Mouse (Mus musculus) heart, embryonic 10.5 days (tissue): ENCODE results near the gene Ankrd55. TPM values are rescaled to one million over a fixed set of nuclear protein-coding genes. Genes with fewer than 3 reads are reported as not detected.

ENCODE experiments used
- DNase-seq: peaks from one replicate; pipeline ENCODE4 v3.0.0-alpha.2; 2017; ENCODE audit warnings: low spot score
- H3K27ac ChIP-seq: fragments of 300-500 bp; sonication (generic); 2 replicates; pipeline ENCODE4 v1.5.1; 2016; ENCODE audit warnings: mild to moderate bottlenecking
- H3K27me3 ChIP-seq: fragments of 300-500 bp; sonication (generic); 2 replicates; pipeline ENCODE4 v1.6.1; 2016; ENCODE audit warnings: mild to moderate bottlenecking; ENCODE audit not compliant: poor library complexity, insufficient read depth, severe bottlenecking
- H3K36me3 ChIP-seq: fragments of 300-500 bp; sonication (generic); 2 replicates; pipeline ENCODE4 v1.6.1; 2016; ENCODE audit warnings: mild to moderate bottlenecking, moderate library complexity
- H3K4me1 ChIP-seq: fragments of 300-500 bp; sonication (generic); 2 replicates; pipeline ENCODE4 v1.6.1; 2016; ENCODE audit warnings: mild to moderate bottlenecking
- H3K4me3 ChIP-seq: fragments of 300-500 bp; sonication (generic); 2 replicates; pipeline ENCODE4 v1.5.1; 2016; ENCODE audit warnings: mild to moderate bottlenecking, moderate library complexity
- H3K9me3 ChIP-seq: fragments of 300-500 bp; sonication (generic); 2 replicates; pipeline ENCODE4 v1.6.1; 2016; ENCODE audit warnings: mild to moderate bottlenecking, moderate library complexity
- WGBS: fragments of 180-500 bp; shearing (Covaris S2); methylation state at CpG from one replicate; pipeline ENCODE4 v1.1.7; 2016; 5-methylcytosine and 5-hydroxymethylcytosine counted together
- polyA plus RNA-seq: library from polyadenylated mRNA; unstranded; fragments of >200 nt; fragmentation: Nextera tagmentation; extraction: Ambion mirVana; gene quantifications from 2 replicates; pipeline ENCODE4 v1.2.1, GENCODE M21; 2016

Ankrd55 gene
- polyA plus RNA-seq, 1 experiment from 2014 or later: not detected

- Histone ChIP-seq H3K27me3 (no peaks in the 10 kb centered on the region), H3K36me3 (no peaks in the 10 kb centered on the region), H3K9me3 (no peaks in the 10 kb centered on the region), H3K27ac (peak overlapping the region; percentile 53; the same call in 1 of the 2 replicates), H3K4me1 (peaks cover 30% of the 10 kb centered on the region), H3K4me3 (no peak overlapping the region)
- no peak for DNase-seq
- 61% methylated on average over 1 of the region's 1 CpGs for WGBS
Measured at GRCm38 (mm10) chr13:112331682-112332061, 43.4 kb downstream of the Ankrd55 start.

- Histone ChIP-seq H3K4me1 (peaks cover 30% of the 10 kb centered on the region), H3K27ac (no peak overlapping the region), H3K27me3 (no peaks in the 10 kb centered on the region), H3K36me3 (no peaks in the 10 kb centered on the region), H3K9me3 (no peaks in the 10 kb centered on the region), H3K4me3 (no peak overlapping the region)
- no peak for DNase-seq
- 73% methylated on average over 3 of the region's 3 CpGs for WGBS
Measured at GRCm38 (mm10) chr13:112335531-112335930, 47.3 kb downstream of the Ankrd55 start.

GRCm38 (mm10) chr13:112337146-112337545, 48.9 kb downstream of the Ankrd55 start:
- H3K27ac ChIP-seq: no peak overlapping the region
- 92% methylated on average over 9 of the region's 9 CpGs for WGBS
- no peaks in the 10 kb centered on the region for H3K36me3 ChIP-seq
- no peak overlapping the region for H3K4me3 ChIP-seq
- peaks cover 16% of the 10 kb centered on the region for H3K4me1 ChIP-seq
- DNase-seq: no peak
- no peaks in the 10 kb centered on the region for H3K9me3 ChIP-seq
- H3K27me3 ChIP-seq: no peaks in the 10 kb centered on the region

GRCm38 (mm10) chr13:112340205-112340604, 52.0 kb downstream of the Ankrd55 start:
- Histone ChIP-seq H3K4me3 (no peak overlapping the region), H3K27me3 (no peaks in the 10 kb centered on the region), H3K36me3 (no peaks in the 10 kb centered on the region), H3K4me1 (peaks cover 4% of the 10 kb centered on the region; the same call in 1 of the 2 replicates), H3K9me3 (no peaks in the 10 kb centered on the region), H3K27ac (no peak overlapping the region)
- DNase-seq: no peak
- 85% methylated on average over 8 of the region's 8 CpGs for WGBS

GRCm38 (mm10) chr13:112340761-112341160, 52.5 kb downstream of the Ankrd55 start:
- Histone ChIP-seq H3K27ac (no peak overlapping the region), H3K36me3 (no peaks in the 10 kb centered on the region), H3K4me1 (peaks cover 4% of the 10 kb centered on the region; the same call in 1 of the 2 replicates), H3K27me3 (no peaks in the 10 kb centered on the region), H3K4me3 (no peak overlapping the region), H3K9me3 (no peaks in the 10 kb centered on the region)
- 69% methylated on average over 6 of the region's 6 CpGs for WGBS
- no peak for DNase-seq

GRCm38 (mm10) chr13:112342971-112343627, 54.8 kb downstream of the Ankrd55 start:
- DNase-seq: no peak
- no peak overlapping the region for H3K4me3 ChIP-seq
- H3K27ac ChIP-seq: no peak overlapping the region
- H3K27me3 ChIP-seq: no peaks in the 10 kb centered on the region
- 53% methylated on average over 5 of the region's 5 CpGs for WGBS
- no peaks in the 10 kb centered on the region for H3K9me3 ChIP-seq
- H3K4me1 ChIP-seq: peaks cover 15% of the 10 kb centered on the region
- no peaks in the 10 kb centered on the region for H3K36me3 ChIP-seq

- H3K27ac ChIP-seq: no peak overlapping the region
- no peak for DNase-seq
- H3K27me3 ChIP-seq: no peaks in the 10 kb centered on the region
- H3K9me3 ChIP-seq: no peaks in the 10 kb centered on the region
- no peaks in the 10 kb centered on the region for H3K36me3 ChIP-seq
- H3K4me1 ChIP-seq: peaks cover 15% of the 10 kb centered on the region
- 83% methylated on average over 5 of the region's 5 CpGs for WGBS
- H3K4me3 ChIP-seq: no peak overlapping the region
Measured at GRCm38 (mm10) chr13:112343628-112344009, 55.4 kb downstream of the Ankrd55 start.

GRCm38 (mm10) chr13:112344270-112344864, 56.1 kb downstream of the Ankrd55 start:
- H3K27me3 ChIP-seq: no peaks in the 10 kb centered on the region
- 74% methylated on average over 8 of the region's 8 CpGs for WGBS
- H3K27ac ChIP-seq: no peak overlapping the region
- H3K36me3 ChIP-seq: no peaks in the 10 kb centered on the region
- H3K4me3 ChIP-seq: no peak overlapping the region
- peaks cover 18% of the 10 kb centered on the region for H3K4me1 ChIP-seq
- DNase-seq: no peak
- H3K9me3 ChIP-seq: no peaks in the 10 kb centered on the region

GRCm38 (mm10) chr13:112345542-112345941, 57.3 kb downstream of the Ankrd55 start:
- DNase-seq: no peak
- 82% methylated on average over 2 of the region's 2 CpGs for WGBS
- peaks cover 22% of the 10 kb centered on the region for H3K4me1 ChIP-seq
- H3K27me3 ChIP-seq: no peaks in the 10 kb centered on the region
- peaks cover 3% of the 10 kb centered on the region; the same call in 1 of the 2 replicates for H3K9me3 ChIP-seq
- H3K36me3 ChIP-seq: 0 out of 2 replicates have a peak, but pooled peaks cover 4% of the 10 kb centered on the region
- H3K27ac ChIP-seq: no peak overlapping the region
- no peak overlapping the region for H3K4me3 ChIP-seq

- 84% methylated on average over 11 of the region's 11 CpGs for WGBS
- Histone ChIP-seq H3K36me3 (0 out of 2 replicates have a peak, but pooled peaks cover 4% of the 10 kb centered on the region), H3K4me3 (no peak overlapping the region), H3K9me3 (peaks cover 3% of the 10 kb centered on the region; the same call in 1 of the 2 replicates), H3K4me1 (peaks cover 26% of the 10 kb centered on the region), H3K27me3 (no peaks in the 10 kb centered on the region), H3K27ac (peak overlapping the region; percentile 30; the same call in 1 of the 2 replicates)
- no peak for DNase-seq
Measured at GRCm38 (mm10) chr13:112346031-112346430, 57.8 kb downstream of the Ankrd55 start.

- Histone ChIP-seq H3K9me3 (peaks cover 3% of the 10 kb centered on the region; the same call in 1 of the 2 replicates), H3K27me3 (no peaks in the 10 kb centered on the region), H3K27ac (no peak overlapping the region), H3K4me1 (peaks cover 30% of the 10 kb centered on the region), H3K4me3 (no peak overlapping the region), H3K36me3 (0 out of 2 replicates have a peak, but pooled peaks cover 4% of the 10 kb centered on the region)
- 70% methylated on average over 7 of the region's 7 CpGs for WGBS
- DNase-seq: no peak
Measured at GRCm38 (mm10) chr13:112346659-112347142, 58.5 kb downstream of the Ankrd55 start.

- Histone ChIP-seq H3K36me3 (0 out of 2 replicates have a peak, but pooled peaks cover 4% of the 10 kb centered on the region), H3K4me3 (no peak overlapping the region), H3K4me1 (peaks cover 38% of the 10 kb centered on the region), H3K27me3 (no peaks in the 10 kb centered on the region), H3K27ac (no peak overlapping the region), H3K9me3 (peaks cover 3% of the 10 kb centered on the region; the same call in 1 of the 2 replicates)
- no peak for DNase-seq
- 93% methylated on average over 1 of the region's 1 CpGs for WGBS
Measured at GRCm38 (mm10) chr13:112348250-112348649, 60.0 kb downstream of the Ankrd55 start.

- 0 out of 2 replicates have a peak, but pooled peaks cover 4% of the 10 kb centered on the region for H3K36me3 ChIP-seq
- no peaks in the 10 kb centered on the region for H3K27me3 ChIP-seq
- H3K9me3 ChIP-seq: peaks cover 3% of the 10 kb centered on the region; the same call in 1 of the 2 replicates
- H3K4me1 ChIP-seq: peaks cover 46% of the 10 kb centered on the region
- no peak overlapping the region for H3K4me3 ChIP-seq
- WGBS: 82% methylated on average over 14 of the region's 14 CpGs
- DNase-seq: no peak
- H3K27ac ChIP-seq: peak overlapping the region; percentile 36; the same call in 1 of the 2 replicates
Measured at GRCm38 (mm10) chr13:112348896-112349484, 60.7 kb downstream of the Ankrd55 start.
